Mouse (Mus musculus) urinary bladder, postnatal 10 days (tissue): ENCODE data around the gene Zfp566.
"Not testable (repeated sequence)": the region's sequence is repeated elsewhere in the genome, so short reads cannot be mapped to it uniquely, and the experiment has no call there.

Source experiments
- DNase-seq: peaks from one replicate; pipeline ENCODE4 v3.0.0; 2022; ENCODE audit warnings: low spot score

Gene Zfp566

DNA sequence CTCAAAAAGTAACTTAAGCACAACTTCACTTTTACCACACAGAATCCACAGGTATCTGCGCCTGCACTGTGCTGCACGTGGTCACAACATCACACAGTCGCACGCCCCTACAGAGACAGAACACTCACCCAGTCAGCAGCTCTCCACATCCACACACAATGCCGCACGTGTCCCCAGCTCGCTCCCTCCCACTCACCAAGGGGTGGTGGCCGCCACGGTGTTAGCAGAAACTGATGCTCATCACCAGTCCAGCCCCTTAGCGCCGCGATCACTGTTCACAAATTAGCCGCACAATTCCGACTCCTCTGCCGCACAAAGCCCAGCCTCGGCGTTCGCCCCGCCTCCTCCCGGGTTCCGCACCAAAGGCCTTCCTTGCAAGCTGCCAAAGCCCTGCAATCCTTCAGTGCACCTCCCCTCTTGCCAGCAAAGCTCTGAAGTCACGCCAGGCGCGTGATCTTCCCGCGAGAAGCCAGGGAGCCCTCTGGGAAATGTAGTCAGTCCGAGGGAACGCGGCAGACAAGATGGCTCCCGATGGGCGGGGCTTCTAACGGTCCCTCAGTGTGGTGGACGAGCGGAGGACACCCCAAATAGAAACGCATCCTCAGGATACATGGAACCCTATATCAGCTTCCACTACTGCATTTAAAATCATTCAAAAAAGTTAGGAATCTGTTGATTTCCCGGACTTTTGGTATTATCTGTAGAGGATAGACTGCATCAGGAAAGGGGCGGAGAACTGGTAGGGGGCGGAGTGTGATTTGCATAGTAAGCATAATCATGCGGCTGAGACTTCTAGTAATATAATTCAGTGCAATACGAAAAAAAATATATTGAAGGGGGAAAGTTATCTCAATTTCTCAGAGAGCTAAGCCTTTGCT is at the start of gene Zfp566, which contains the start of gene Gm26920:
Gene Zfp566 (minus strand): TSS at position 436 of the 878 bp plus-strand sequence.
Gene Gm26920 (minus strand): TSS at position 319 of the 878 bp plus-strand sequence.
- peak; percentile 78 for DNase-seq

- no peak for DNase-seq
These were observed 46.5 kb upstream of the Zfp566 start for GRCm38 (mm10) chr7:30136826-30137225.

DNA sequence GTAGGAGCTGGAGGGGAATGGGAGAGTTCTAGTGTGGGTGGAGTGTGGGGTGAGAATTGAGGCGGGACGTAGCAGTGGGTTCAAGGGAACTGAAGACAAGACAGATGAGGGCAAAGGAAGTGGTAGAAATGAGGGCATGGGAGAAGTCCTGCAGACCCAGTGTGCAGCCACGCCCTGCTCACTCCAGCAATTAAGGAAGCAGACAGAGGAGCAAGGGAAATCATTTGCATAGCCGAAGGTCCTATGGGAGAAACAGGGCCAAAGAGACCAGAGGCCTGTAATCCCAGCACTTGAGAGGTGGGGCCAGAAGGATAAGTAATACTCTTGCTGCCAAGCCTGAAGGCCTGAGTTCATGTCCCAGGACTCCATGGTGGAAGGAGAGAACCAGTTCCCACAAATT is 42.1 kb upstream of the Zfp566 start:
- DNase-seq = no peak

- no peak for DNase-seq
These were observed 39.6 kb upstream of the Zfp566 start for GRCm38 (mm10) chr7:30129900-30130299.

DNA sequence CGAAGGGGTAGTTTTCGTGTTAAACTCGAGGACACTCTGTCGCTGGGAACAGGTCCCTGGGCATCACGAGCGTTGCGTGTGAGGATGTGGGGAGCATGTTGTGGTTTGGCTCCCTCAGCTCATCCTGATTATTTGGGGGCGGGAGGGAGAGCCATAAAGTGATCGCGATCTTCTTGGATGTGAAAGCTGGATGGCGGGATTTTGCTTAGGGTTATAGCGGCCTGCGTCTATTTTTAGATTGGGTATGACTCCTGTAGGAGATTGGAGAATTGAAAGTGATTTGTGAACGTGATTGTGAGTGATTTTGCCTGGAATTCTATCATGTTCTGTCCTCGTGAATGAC is 31.8 kb upstream of the Zfp566 start:
- DNase-seq = no peak

DNA sequence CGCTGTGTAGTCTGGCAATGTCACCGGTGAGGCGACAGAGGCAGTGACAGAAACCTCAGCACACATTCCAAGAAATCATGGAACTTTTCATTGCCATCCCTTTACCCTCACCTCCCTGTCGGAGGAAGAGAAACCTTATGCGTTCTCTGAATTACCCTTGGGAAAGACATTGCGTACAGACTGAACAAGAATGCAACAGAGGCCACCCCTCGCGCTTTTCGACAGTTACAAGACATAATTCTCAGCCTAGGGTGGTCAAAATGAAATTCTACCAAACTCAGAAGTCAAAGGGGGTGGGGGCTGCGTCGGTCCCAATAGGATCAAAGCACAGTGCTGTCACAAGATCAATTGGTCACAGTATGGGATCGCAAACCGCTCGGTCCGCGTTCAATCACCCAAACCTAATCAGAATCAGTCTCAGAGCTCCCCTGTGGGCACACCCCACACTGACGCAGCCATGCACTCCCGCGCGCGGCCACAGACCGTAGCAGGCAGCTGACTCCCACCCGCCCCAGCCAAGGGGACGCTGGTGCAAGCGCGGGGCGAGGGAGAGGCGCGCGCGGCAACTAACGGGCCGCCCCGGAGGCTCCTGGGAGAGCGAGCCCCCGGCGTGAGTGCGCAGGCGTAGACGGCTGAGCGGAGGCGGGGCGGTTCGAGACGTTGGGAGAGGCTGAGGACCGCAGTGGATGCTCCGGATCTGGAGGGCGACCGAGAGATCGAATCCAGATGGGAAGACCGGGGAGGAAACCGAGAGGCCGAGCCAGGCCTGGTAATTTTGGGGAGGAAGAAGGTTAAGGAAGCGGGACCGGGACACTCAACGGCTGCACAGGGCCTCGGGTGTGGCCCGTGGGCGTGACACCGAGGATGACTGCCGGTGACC is 31.2 kb upstream of the Zfp566 start, which contains the start of gene Zfp382:
Gene Zfp382 (plus strand): TSS at position 635 of the 880 bp plus-strand sequence.
- peak; percentile 64 for DNase-seq

DNA sequence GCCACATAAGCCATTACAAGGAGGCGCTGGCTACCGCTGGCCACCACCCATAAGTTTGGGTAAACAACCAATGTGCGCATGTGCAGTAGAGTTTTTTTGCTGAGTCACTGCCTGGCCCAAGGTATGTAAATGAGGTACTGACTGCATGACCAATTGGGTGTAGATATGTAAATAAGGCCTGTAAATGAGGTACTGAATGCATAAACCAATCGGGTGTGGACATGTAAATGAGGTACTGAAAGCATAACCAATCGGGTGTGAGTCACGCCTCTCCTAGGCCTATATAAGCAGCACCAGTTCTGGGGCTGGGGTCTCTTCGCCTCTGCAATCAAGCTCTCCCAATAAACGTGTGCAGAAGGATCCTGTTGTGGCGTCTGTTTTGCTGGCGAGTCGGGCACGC is 27.6 kb upstream of the Zfp566 start:
- DNase-seq = not testable (repeated sequence)

GRCm38 (mm10) chr7:30116076-30116475 is 25.7 kb upstream of the Zfp566 start:
- DNase-seq = no peak

GRCm38 (mm10) chr7:30099297-30099696 is 9.0 kb upstream of the Zfp566 start:
- no peak for DNase-seq

GRCm38 (mm10) chr7:30095551-30096125 is 5.3 kb upstream of the Zfp566 start:
- no peak for DNase-seq

DNA sequence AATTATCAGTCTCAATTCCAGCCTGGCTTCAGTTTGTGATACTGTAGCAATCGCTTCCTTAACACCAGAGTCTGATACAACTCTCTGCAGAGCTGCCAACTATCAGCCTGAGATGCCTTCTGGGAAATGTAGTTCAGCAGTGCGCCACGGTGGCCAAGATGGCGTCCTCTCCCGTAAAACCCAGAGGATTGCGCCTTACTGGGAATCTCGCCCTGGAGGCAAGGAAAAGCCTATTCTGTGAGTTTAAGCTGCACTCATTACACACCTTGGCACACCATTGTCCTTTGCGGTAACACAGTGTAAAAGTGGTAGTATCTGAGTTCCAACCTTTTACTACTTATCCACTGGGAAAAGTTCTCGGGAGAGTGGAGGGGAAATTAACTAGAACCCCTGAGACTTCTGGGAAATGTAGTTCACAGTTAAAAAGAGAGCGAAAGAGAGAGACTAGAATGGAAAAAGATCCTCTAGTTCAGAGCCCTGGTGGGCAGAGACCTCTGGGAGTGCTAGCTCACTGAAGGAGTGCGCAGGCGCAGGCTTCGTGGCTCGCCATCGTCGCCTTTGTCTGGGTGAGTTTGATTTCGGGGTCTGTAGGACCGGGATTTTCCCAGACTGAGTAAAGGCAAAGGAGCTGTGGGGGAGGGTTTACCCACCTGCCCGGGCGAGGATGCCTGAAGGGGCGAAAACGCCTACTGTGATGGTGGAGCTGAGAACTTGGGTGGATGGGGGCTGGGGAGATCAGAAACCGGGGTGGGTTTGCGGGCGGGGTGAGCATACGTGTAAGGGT is 4.5 kb upstream of the Zfp566 start, which contains the start of gene Zfp260:
Gene Zfp260 (plus strand): TSS at position 132 of the 784 bp plus-strand sequence.
- peak; percentile 70 for DNase-seq

- DNase-seq = no peak
These were observed 3.6 kb upstream of the Zfp566 start for GRCm38 (mm10) chr7:30093918-30094415.

DNA sequence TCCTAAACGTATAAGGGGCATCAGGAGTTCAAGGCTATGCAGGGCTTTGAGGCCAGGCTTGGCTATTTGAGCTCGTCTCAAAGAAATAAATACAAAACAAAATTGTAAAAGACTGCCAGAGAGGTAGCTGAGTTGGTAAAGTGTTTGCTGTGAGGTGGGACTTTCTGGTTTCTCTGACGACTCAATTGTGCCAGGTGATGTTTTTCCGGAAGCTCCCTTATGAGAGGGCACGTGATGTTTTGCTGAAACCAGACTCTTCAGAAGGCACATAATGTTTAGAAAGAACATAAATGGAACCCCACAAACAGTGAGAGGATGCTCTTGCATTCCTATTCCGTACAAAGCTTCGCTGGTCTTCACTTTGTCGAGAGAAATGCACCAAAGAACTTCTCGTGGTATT is 2.3 kb upstream of the Zfp566 start:
- no peak for DNase-seq

DNA sequence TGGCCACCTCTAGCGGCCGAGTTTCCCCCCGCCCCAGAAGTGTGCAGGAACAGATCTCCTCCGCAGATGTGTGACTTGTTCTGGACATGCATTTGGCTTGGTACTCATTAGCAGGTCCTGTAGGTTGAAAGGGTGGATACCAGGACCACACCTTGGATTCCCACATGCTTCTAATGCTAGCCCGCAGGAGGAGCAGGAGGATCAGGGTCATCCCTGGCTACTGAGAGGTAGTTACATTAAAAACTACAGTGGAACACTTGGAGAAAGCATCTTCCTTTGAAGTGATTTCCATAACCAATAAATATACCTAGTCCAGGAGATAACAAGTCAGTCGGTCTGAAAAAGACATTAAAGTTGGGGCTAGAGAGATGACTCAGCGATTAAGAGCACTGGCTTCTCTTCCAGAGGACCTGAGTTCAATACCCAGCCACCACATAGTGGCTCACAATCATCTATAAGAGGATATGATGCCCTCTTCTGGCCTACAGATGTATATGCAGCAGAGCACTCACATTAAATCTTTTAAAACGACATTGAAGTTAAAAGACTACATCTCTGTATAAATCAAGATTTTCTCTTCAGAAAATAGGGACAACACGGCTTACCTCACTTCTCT is 751 bp upstream of the Zfp566 start:
- no peak for DNase-seq

DNA sequence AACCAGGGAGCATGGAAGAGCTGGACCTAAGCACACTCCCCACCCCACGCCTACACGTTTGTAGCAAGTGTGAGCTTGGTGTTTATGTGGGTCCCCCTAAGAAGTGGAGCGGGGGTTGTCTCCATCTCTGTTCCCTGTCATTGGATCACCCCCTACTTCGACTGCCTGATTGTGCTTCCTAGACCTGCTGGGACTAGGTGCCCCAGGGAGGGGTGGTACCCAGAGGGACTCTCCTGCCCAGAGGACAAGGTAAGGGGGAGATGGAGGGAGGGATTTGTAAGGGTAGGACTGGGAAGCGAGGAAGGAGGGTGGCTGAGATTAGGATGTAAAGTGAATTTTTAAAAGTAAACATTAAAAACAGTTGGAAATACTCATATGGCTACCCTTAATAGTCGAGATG is 922 bp downstream of the Zfp566 start:
- DNase-seq = no peak

- DNase-seq = no peak
These were observed 3.8 kb downstream of the Zfp566 start for GRCm38 (mm10) chr7:30086524-30086923.

GRCm38 (mm10) chr7:30072146-30073028 is 17.9 kb downstream of the Zfp566 start, which contains the start of gene Zfp82:
Zfp82 (minus strand) TSS chr7:30072900.
- peak; percentile 30 for DNase-seq

DNA sequence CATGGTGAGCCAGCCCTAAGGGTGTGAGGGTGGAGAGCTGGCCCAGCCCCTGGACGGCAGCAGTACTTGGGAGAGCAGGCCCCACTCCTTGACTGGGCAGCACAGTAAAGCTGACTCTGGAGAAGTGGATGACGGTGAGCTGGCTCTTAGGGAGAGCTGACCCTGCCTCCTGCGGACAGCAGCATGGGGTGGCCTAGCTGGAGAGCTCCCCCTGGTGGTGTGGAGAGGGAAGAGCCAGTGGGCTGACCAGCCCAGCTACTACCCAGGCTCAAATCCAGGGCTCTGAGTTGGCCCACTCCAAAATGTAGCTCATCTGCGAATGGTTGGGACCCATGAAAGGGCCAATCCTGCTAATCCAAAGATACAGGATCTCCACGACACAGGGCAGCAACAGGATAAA is 25.7 kb downstream of the Zfp566 start:
- DNase-seq = no peak

- no peak for DNase-seq
These were observed 27.8 kb downstream of the Zfp566 start for GRCm38 (mm10) chr7:30062478-30062877.

GRCm38 (mm10) chr7:30060341-30060740 is 30.0 kb downstream of the Zfp566 start:
- DNase-seq = no peak
